Mouse (Mus musculus) brain, embryonic 14.5 days (tissue): ENCODE results near the gene Neurod4. TPM values are rescaled to one million over a fixed set of nuclear protein-coding genes. Genes with fewer than 3 reads are reported as not detected.
"Not testable (repeated sequence)": the region's sequence is repeated elsewhere in the genome, so short reads cannot be mapped to it uniquely, and the experiment has no call there.

ENCODE experiments used
- DNase-seq: peaks from one replicate; pipeline ENCODE4 v3.0.0-alpha.2; 2011; ENCODE audit warnings: low read depth
- CTCF ChIP-seq: fragments of 200-500 bp; IDR thresholded peaks from 2 replicates; pipeline ENCODE4 v1.5.1; 2012; ENCODE audit warnings: inconsistent platforms, mild to moderate bottlenecking, moderate library complexity, borderline replicate concordance; ENCODE audit not compliant: insufficient read depth, insufficient read length; ENCODE audit errors: extremely low read depth
- POLR2A ChIP-seq: fragments of 200-500 bp; IDR thresholded peaks from 2 replicates; pipeline ENCODE4 v1.6.1; 2012; ENCODE audit warnings: mild to moderate bottlenecking, inconsistent platforms, borderline replicate concordance; ENCODE audit not compliant: poor library complexity, insufficient read depth, insufficient read length, severe bottlenecking; ENCODE audit errors: extremely low read depth
- polyA plus RNA-seq: library from polyadenylated mRNA; depleted of rRNA; stranded (reverse); fragments of >200 nt; gene quantifications from 2 replicates; pipeline ENCODE4 v1.2.3, GENCODE M21; 2012; rRNA removed

The Neurod4 gene
- polyA plus RNA-seq, result 2.0 and 2.5 TPM in 2 replicates

DNA sequence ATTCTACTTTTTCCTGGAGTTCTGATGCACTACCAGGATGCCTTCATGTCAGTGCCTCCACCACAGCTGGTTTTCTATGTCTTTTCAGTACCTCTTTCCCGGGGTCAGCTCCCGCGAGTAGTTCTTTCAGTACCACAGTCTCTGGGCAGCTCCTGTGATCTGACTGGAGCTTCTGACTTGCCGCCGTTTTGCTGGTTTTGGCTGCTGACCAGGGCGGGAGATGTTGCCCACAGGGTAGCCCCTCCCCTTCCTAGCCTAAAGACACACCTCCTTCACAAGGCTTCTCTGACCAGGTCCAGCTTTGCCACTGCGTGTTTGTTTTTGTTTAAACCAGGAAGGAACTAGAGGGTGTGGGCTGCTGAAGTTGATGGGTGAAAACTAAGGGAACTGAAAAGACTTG is at the start of gene Neurod4:
TSS of gene Neurod4 (minus strand) at position 175 of the 400 bp plus-strand sequence.
- DNase-seq, result peak; percentile 66
- TF ChIP-seq POLR2A, result no peak
- TF ChIP-seq CTCF, result no peak

GRCm38 (mm10) chr10:130324243-130324642 is 44.2 kb upstream of the Neurod4 start:
- no peak for TF ChIP-seq CTCF
- no peak for TF ChIP-seq POLR2A
- no peak for DNase-seq

DNA sequence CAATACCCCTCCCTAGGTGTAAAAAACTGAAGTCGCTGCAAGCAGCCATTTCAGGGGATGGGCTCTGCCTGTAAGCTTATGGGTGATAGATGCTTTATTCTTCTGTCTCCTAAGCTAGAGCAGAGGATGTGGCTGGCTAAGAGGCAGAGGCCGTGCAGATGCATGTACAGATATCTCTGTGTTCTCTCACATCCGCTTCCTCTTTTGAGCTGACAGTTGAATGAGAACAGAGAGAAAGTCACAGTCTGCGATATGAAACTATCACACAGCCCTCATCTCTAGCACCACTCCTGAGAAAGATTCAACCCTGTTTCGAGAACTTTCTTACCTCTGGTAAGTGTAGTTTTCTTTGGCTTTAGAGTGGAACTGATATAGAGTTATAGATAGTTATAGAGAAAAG is 42.6 kb upstream of the Neurod4 start, which contains the start of gene Tespa1:
TSS of gene Tespa1 (plus strand) at position 234 of the 400 bp plus-strand sequence.
- TF ChIP-seq CTCF, result no peak
- TF ChIP-seq POLR2A, result no peak
- no peak for DNase-seq

DNA sequence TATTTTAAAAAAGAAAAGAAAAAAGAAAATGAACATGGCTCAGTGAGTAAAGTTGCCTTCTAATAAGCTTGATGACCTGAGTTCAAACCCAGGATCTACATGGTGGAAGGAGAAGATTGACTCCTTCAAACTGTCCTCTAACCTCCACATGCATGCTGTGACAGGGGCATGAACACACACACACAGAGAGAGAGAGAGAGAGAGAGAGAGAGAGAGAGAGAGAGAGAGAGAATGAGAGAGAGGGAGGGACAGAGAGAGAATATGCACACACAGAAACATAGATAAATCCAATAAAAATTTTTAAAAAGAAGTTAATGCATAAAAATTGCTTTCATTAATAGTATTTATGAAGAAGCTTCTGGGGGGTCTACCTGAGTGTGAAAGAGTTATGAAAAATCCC is 42.0 kb upstream of the Neurod4 start:
- TF ChIP-seq POLR2A (no peak), CTCF (no peak)

GRCm38 (mm10) chr10:130320715-130321114 is 40.7 kb upstream of the Neurod4 start:
- no peak for DNase-seq
- TF ChIP-seq CTCF, result no peak
- no peak for TF ChIP-seq POLR2A

More for the DNA sequence above, 42.0 kb upstream of the Neurod4 start:
- no peak for DNase-seq

DNA sequence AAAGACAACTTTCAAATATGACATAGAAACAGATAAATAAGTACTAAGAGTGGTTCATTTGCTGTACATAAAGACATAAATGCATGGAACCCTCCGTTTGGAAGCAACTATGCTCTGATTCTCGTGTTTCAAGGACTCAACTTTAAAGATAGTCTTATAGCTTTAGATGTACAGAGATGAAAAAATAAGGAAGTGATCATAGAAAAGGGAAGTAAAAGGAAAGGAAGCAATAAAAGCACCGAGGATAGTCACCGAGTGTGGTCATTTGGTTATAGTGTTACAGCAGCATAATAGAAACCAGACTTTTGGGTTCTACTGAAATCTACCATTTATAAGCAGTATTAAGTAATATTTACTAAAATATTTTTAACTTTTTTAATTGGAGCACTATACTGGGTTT is 38.7 kb upstream of the Neurod4 start:
- TF ChIP-seq CTCF (no peak), POLR2A (no peak)
- DNase-seq, result no peak

DNA sequence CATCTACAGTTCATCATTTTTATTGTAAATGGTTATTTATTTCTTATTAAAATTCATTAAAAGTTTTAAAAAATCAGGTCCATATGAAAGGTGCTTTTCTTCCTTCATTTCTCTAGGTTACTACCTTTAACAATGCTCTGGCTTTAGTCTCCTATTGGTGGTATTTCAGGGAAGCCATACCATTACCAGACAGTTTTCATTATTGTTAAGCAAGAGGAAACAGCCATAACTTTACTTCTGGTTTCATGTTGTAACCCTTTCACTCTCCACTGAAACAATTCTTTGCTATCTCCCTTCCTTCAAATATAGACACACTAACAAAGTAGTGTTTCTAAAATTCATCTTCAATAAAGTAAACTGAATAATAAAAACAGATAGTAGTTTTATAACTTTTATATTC is 35.8 kb upstream of the Neurod4 start:
- DNase-seq, result no peak
- TF ChIP-seq CTCF (no peak), POLR2A (no peak)

- peak; percentile 57 for DNase-seq
- no peak for TF ChIP-seq POLR2A
- TF ChIP-seq CTCF, result no peak
These were observed 34.2 kb upstream of the Neurod4 start for GRCm38 (mm10) chr10:130314110-130314829.

DNA sequence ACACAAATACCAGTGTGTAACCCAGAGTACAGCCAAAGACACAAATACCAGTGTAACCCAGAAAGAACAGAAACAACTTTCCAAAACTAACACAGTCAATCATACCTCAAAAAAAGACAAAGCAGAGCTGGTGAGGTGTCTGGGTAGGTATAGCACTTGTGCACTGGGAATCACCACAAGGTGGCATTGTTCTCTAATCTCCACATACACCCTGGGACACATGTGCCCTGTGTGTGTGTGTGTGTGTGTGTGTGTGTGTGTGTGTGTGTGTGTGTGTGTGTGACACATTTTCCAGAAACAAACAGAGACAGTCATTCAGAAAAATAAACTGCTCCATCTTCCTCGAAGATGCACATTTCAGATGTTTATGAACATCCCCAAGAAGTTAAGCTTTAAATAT is 33.5 kb upstream of the Neurod4 start:
- DNase-seq, result peak; percentile 18
- TF ChIP-seq CTCF, result peak; percentile 26; the same call in 1 of the 2 replicates
- no peak for TF ChIP-seq POLR2A

GRCm38 (mm10) chr10:130311534-130312227 is 31.6 kb upstream of the Neurod4 start:
- TF ChIP-seq POLR2A, result no peak
- no peak for TF ChIP-seq CTCF
- no peak for DNase-seq

- not testable (repeated sequence) for DNase-seq
These were observed 24.1 kb upstream of the Neurod4 start for GRCm38 (mm10) chr10:130304138-130304537.

- peak; percentile 60; the same call in 1 of the 2 replicates for TF ChIP-seq CTCF
- peak; percentile 52 for DNase-seq
These were observed 18.7 kb upstream of the Neurod4 start for GRCm38 (mm10) chr10:130298748-130299147.
